Mouse (Mus musculus) embryo, embryonic 10 days (tissue): ENCODE results near the gene Mef2b.

Source experiments
- DNase-seq: peaks from one replicate; pipeline ENCODE4 v3.0.0-alpha.2; 2015; ENCODE audit warnings: low spot score

Mef2b gene

DNA sequence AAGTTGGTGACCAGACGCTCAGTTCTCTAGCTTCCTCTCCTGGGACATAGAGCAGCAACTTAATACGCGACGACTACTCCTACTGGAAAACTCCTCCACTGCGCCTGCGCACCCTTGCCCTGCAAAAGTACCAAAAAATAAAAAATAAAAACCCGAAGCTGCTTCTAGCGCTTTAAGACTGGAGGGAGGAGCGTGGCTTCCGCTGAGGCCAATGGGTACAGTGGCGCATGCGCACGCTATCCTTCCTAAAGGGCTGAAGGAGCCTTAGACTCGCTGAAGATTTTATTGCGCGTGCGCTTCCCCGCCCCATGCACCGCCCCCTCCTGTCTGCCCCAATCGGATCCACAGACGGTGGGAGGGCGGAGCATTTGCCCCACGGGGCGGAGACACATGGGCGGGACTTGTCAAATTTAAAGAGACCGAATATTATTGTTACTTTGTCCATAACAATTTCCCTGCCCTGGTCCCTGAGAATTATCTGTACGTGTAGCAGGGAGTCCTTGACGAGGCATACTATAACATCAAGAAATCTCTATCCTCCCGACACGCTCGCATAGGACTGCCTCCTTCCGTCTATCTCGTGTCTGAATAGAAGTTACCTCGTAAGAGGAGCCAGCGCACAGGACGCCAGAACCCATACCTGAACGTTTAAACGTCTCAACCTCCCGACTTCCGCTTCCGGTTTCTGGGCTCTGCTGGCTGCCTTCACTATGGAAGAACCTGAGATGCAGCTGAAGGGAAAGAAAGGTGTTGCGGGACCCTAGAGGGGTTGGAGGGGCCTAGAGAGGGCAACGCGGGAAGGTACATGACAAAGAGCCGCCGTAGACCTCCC is at the start of gene Mef2b, which contains the start of the genes Rfxank and Borcs8:
Mef2b (plus strand) TSS at position 686 of the 832 bp plus-strand sequence.
Rfxank (minus strand) TSS at position 129 of the 832 bp plus-strand sequence.
Borcs8 (plus strand) TSS at position 474 of the 832 bp plus-strand sequence.
- DNase-seq: peak; percentile 99

DNA sequence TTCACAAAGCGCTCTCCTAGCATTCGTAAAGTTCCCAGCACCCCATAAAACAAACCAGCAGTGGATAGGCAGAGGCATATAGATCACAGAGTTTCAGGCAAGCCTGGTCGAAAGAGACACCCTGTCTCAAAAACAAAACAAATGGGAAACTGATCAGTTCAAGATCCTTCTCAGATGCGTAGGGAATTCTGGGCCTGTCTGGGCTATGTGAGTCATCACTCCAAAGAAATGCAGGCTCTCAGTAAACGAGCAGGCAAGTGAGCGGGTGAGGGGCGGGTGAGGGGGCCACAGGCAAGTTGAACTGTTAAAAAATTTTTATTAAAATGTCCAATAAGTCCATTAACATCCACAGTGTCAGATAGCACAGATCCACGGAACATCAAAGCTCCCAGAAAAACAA is 46.7 kb upstream of the Mef2b start:
- DNase-seq: no peak

DNA sequence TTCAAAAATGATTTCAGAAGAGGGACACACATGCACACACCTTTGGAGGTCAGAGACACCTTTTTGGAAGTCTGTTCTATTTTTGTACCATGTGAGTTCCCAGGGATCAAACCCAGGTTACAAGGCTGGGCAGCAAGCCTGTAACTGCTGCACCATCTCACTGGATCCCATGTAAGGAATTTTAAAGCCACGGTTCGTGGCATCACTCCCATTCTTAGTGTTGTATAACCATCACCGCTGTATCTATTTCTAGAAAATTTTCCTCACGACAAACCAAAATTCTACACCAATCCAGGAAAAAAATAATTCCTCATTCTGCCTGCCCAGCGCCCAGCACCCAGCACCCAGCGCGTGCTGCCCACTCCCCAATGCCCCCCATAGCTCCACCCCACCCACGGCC is 40.2 kb upstream of the Mef2b start:
- DNase-seq: no peak

DNA sequence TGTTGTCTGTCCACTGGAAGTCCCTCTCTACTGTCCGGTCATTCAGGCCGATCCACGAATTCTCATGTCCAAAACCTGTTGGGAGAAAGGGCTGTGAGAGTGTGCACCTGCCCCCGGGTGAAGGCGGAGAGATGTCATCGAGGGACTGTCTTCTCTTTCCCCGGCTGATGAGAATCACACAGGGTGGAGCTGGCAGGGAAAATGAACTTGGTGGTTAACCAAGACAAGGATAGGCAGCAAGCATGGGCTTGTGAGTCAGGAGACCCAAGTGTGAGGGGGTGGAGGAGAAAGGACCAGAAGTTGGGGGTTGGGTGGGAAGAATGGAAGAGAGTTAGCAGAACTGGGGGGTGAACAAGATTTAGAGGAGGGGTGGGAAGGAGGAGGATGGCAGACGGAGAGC is 39.3 kb upstream of the Mef2b start:
- no peak for DNase-seq

DNA sequence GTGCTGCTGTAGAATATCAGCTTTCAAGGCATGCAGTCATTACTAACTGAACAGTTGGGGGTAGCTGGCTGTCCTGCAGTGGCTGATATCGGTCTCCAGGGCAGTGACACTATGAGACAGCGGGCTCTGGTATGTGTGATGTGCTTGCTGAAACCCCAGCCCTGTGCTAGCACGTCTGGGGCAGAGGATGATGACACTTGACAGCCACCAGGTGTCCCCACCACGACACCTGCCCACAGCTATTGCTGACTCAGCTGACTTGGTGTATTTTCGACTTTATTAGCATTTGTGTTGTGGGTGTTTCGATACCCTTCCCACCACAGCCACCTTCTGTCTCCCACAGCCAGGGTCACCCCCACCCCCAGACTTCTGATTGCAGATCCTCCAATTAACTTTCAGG is 35.0 kb upstream of the Mef2b start:
- DNase-seq: peak; percentile 57

DNA sequence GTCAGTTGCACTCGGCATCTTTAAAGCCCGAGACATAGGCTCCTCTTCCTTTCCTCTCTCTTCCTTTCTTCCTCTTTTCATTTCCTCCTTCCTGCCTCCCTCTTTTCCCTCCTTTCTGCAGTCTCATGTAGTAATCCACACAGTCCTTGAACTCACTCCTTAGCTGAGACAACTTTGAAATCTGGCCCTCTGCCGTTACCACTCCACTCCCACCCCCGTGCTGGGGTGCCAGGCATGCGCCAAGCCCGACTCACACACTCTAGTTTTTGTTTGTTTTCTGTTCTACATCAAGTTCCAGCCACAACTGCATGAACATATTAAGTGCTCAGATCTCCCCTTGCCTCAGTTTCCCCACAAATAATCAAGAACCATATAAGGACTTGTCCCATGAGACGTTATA is 34.6 kb upstream of the Mef2b start:
- no peak for DNase-seq

DNA sequence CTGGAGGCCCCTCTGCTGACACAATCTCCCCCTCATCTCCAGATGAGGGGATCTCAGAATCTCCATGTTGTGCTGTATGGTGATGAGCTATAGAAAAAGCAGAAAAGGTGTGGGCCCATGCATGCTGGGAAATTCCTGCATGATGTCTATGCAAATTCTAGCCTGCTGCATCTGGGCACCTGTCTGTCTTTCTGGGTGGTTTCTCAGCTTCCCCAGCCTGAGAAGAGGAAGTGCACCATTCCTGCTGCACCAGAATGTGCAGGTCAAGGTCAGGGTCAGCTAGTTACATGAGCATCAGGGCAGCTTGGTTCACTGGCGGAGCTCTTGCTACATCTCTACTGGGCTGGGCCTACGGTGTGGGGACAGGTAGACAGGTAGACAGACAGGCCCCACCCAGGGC is 29.1 kb upstream of the Mef2b start:
- DNase-seq: no peak

DNA sequence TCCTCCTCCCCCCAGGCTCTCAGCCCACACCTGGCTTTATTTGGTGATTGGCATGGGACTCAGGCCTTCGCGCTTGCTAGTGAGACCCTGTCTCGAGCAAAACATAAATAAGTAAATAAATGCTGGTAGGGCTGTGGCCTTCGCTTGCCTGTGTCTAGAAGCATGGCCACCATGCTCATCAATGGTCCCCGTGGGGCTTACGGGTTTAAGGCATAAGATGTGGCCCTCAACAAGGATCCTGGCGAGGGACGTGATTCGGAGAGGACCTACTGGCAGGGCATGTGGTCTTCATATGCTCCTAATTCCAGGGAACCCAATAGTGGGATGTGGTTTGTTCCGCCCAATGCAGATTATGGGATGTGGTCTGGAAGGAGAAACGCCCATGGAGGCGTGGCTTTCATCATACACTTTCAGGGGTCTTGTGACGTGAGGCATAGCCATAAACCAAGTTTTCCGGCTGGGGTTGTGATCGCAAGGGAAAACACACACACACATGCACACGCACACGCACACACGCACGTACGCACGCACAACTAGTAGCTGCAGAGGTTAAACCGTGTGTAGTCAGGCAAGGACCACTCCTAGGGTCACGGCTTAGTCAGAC is 28.2 kb upstream of the Mef2b start:
- no peak for DNase-seq

DNA sequence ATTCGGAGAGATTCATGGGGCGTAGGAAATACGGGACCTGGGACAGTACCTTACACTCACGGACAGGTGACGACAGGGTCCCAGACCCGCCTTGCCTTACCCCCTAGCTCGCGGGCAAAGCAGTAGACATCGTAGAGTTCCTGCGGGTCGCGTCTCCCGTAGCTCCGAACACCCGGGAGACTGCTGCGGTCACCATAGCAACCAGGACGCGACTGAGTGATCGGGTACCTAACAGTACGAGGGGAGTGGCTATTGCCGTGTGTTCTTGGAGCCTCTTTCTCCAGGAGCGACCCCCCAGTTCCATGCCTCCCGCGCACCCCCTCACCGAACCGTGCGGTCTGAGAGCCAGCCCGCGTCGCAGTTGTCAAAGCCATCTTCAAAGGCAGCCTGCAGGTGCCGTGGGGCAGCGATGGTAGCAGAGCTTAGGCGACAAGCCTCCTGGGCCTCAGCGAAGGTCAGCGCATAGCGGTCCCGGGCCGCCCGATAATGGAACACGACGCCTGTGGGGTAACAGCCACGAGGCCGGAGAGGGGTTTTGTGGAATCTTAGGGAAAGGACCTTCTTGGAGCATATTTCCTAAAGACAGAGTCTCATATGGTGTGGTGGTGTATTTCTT is 27.0 kb upstream of the Mef2b start:
- DNase-seq: no peak

DNA sequence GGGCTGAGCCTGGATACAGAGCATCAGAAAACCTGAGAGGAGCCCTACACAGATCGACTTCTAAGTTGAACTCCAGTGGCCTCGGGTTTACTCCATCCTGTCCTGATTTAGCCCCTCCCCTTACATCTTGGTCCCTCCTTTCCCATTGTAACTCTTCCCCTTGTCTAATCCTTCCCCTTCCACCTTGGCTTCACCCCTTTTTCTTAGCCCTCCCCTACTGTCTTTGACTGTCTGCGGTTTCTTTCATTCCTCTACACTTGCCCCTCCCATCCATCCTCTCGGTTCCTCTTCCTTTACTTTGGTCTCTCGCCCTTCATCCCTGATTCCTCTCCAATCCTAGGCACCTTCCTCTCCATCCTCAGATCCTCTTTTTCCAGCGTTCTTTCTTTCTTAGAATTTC is 25.0 kb upstream of the Mef2b start:
- no peak for DNase-seq

DNA sequence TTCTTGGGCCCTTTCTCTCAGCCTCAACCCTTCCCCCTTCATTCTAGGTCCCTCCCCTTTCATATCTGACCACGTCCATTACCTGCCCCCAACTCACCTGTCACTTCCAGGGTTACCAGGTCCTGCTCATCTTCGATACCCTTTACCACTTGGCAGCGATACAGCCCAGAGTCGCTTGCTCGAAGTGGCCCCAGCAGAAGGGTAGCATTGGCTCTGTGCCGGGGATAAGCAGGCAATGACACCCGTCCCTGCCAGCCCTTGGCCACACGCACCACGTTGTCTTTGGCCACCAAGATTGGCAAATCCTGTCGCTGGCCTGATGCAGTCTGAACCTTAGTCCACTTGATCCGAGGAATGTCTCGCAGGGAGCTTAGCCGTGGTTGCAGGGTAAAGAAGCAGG is 24.6 kb upstream of the Mef2b start:
- no peak for DNase-seq

DNA sequence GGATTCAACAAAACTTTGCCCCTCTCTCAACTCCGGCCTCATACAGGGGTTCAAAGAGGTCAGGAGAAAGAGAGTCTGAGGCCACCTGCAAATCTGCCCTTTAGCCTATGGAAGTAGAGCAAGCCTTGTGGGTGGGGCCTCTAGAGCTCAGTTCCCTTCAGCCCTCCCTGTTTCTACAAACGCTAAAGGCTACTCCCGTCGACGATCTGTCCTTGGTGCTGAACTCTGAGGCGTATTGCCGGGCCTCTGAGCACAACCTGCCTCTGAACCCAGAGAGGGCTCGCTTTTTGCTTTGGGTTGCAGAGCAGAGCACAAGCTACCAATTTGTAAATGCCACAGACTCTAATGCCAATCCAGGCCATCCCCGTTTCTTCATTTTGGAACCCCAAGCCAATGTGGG is 21.9 kb upstream of the Mef2b start:
- DNase-seq: peak; percentile 87

DNA sequence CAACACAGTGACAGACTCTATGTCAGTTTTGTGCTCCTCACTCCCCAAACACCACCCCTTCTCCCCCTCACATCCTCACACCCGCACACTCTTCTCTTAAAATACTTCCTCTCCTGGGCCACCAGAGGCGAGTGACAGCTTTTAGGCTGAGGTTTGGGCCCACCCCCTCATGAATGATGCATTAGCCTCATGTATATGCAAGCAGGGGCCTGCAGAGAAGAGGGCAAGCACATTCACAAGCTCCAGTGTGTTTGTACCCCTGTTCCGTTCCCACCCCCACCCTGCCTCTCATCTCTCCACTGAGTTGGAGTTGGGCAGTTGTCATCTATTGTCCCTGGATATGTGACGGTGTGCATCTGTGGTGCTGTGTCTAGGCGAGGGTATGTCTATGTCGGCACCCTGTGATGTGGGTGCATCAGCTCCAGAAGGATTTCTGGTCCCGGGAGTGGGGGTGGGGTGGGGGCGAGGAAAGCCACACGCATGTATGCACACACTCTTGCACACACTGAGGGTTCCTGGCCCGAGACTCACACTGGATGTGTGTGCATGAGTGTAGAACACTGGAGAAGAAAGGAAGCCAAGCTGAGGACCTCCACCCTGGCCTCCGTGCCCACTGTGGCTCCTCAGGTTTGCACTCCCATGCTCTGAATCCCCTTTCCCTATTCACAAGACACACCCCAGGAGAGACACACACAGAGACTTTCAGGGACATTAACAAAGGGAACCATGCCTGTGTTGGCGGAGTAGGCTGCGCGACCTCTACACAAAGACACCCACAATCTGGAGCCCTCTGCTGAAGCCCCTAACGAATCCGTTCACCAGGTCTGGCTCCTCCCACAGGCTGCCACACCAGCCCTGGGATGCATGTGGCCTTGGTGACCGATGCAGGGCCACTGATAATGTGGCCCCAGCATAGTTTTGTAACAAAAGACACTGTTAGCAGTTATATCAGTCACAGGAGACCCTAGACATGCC is 20.5 kb upstream of the Mef2b start:
- peak; percentile 58 for DNase-seq

DNA sequence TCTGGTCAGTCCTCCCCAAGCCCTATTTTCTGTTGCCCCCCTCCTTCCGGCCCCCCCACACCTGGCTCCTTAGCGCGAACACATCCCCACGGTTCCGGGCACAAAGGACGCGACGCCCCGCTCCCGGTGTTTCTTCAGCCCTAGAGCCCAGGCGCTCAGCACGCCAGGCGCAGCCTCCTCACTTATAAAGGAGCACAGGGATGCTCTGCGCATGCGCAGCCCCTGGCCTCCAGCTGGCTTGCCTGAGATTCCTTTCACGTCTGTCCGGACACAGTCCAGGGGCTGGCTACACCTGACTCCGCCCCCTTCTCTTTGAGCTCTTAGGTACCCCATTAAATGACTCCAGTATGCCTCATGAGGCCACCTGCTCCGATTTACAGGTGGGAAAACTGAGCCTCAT is 18.8 kb upstream of the Mef2b start, which contains the start of gene Ncan:
Ncan (minus strand) TSS at position 207 of the 400 bp plus-strand sequence.
- DNase-seq: peak; percentile 93

DNA sequence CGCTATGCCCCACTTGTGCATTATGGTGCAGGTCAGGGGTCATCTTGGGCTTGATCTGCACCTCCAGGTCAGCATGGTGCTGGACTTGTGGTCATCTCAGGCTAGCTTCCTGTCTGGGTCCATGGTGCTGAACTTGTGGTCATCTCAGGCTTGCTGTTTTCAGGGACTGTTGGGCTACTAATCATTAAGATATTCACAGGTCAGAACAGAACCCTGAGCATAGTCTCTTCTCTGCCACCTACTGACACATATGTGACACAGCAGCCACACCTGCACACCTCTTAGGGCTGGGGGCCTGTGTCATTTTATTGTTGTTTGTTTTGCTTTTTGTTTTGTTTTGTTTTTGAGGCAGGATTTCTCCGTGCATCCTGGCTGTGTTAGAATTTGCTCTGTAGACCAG is 16.6 kb upstream of the Mef2b start:
- no peak for DNase-seq

DNA sequence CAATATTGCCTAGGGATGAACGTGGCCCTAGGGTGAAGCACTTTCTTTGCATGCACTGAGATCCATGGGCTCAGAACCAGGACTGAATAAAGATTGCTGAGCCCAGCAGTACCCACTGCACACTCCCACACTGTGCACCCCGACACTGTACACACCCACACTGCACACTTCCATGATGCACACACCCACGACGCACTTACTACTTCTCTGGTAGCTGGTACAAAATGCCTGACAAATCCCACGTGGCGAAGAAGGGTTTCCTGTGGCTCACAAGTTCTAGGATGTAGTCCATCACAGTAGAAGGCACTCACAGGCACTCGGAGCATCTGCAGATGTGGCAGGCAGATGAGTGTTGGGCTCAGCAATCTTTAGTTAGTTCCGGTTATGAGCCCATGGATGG is 14.5 kb upstream of the Mef2b start:
- DNase-seq: no peak

DNA sequence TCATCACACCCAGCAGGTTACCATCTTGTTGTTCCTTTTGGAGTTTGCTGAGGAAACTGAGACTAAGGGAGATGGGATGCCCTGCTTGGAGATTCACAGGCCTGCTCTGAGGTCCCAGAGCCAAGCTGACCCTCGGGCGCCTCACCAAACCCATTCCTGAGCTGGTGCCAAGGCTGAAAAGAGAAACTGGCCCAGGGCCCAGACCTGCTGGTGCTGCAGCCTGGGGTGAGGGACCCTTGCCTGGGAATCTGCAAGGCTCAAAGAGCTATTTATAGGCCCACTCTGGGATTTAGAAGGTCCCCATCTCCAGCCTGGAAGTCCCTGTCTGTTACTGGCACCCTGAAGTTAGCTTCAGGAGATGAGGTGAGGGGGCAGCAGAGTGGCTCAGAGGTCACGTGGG is 11.1 kb upstream of the Mef2b start:
- DNase-seq: no peak

DNA sequence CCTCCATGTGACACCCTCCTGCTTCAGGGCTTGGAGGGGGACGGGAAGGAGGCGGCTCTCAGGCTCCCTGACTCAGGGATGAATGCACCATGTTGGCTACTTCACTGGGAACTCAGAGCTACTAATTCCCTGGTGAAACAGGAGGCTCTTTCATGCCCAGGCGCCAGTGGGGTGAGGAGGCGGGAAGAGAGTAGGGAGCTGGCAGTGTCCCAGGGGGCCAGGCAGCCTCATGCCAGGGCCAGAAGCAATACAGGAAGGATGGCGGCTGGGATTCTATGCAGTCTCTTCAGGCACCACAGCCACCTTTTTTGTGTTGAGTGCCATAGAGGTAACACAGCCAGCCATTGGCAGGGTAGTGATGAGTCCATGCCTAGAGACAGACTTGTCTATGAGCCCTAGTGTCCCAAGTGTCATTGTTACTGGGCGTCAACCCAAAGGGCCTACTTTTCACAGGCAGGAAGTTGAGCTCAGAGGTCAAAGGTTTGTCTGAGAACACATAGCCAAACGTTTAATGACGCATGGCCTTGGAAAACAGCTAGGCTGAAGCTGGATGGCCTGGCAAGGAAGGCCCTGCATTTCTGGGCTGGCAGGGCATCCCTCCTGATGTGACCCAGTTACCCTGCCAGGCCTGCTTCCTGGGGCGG is 10.1 kb upstream of the Mef2b start:
- no peak for DNase-seq

DNA sequence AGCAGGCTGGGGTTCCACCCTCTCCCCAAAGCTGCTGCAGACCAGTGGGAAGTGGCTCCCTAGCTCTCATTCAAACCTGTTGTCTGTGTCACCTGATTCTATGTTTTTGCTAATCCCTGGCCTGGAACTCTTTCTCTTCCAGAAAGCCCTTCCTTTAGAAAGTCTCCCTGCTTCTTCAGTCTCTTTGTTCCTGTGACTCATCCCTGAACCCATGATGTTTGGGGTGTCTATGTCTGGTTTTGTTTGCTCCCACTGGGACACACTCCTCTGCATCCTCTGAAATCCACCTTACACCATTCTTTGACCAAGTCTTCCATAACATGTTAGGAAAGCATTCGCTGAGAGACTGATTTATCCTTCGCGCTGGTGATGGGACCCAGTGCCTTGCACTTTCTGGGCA is 9.4 kb upstream of the Mef2b start:
- no peak for DNase-seq

DNA sequence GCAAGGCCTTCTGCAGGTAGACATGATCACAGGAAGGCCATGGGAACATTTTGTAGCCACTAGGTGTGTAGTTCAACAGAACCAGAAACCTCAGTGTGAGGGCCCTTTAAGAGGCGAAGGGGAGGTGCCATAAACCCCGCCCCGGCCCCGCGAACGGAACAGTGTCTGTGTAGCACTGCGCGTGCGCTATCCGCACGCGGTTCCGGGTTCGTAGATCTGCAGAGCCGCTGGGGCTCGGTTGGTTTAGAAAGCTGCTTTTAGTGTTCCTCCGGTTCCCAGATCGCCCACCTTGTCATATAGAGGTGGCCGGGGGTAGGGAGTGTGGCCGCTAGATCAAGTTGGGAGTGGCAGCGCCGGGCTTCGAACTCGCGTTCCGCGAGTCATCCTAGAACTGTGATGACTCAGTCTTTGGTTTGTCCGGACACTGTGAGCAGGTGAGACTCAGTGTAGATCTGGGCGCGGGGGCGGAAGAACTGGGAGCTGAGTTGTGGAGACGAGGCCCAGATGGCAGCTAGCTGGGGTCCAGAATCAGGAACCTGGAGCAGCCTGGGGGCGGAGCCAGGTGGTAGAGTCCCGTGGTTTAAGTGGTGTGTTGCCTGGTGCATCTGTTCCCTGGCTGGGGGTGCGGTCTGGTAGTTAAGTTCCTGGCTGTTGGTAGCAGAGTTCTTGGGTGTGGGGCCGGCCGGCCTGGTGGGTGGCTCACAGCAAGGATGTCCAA is 8.2 kb upstream of the Mef2b start, which contains the start of gene Nr2c2ap:
Nr2c2ap (plus strand) TSS at position 168 of the 718 bp plus-strand sequence.
- peak; percentile 86 for DNase-seq

DNA sequence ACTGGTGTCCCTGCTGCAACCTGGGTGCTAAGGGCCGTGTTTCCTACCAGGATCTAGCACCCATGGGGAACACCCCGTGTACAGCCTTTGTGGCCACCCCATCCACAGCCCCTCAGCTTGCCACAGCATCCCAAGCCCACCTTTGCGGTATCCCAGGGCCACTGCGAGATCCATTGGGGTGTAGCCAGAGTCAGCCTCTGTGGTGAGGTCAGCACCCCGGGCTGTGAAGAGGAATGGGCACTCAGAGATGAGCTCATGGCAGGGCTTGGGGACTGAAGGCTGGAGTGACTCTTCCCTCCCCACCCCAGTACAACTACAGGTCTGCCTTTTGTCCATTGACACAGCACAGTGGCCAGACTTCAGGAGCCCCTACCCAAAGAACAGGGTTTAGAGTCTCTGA is 5.4 kb upstream of the Mef2b start:
- no peak for DNase-seq
